Mouse (Mus musculus): ENCODE results near the gene Pde4c.

DNA sequence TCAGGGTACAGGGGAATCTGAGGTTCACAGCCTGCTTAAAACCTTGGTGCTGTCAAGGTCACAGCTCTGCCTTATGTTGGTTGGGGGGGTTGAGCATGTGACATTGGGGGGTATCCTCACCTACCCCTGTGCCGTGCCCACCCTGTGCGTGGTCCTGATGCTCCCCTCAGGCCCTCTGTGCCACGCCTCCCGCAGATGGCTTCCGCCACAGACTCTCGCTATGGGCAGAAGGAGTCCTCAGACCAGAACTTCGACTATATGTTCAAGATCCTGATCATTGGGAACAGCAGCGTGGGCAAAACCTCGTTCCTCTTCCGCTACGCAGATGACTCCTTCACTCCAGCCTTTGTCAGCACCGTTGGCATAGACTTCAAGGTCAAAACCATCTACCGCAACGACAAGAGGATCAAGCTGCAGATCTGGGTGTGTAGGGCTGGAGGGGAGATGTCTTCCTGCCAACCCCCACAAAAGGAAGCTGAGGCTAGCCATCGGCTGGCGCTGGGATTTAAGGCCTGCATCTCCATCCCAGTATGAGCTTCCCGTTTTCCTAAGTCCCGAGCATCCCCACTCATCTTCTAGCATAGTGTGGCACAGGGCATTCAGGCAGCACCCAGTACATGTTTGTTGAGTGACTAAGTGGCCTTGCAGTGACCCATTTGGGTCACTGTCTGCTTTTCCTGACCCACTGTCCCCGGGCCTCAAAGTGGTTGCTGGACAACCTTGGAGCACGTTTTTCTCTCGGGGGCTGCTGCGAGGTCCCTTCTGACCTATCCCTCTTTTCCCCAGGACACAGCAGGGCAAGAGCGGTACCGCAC lies 32.3 kb downstream of the Pde4c start:
- TF ChIP-seq CTCF (IDR thresholded peaks at IDR 0.05; ENCODE audit: borderline replicate concordance, extremely low read depth, insufficient read depth, insufficient read length) = no peak
- no peak for TF ChIP-seq POLR2A (IDR thresholded peaks at IDR 0.05; ENCODE audit: borderline replicate concordance, extremely low read depth, insufficient read depth, insufficient read length, poor library complexity, severe bottlenecking)

Measured in brain, embryonic 14.5 days (tissue).